Mouse (Mus musculus): ENCODE data around the gene Ptger4. TPM values are rescaled to one million over a fixed set of nuclear protein-coding genes. Genes with fewer than 3 reads are reported as not detected.

Gene Ptger4
- total and polyA plus RNA-seq, 3 experiments = 4.4 to 6.5 (median 4.7) TPM

GRCm38 (mm10) chr15:5240360-5240759 is 3.6 kb downstream of the Ptger4 start:
- H3K79me2 ChIP-seq (replicated peaks; ENCODE audit: control insufficient read depth, extremely low read depth, insufficient read depth, poor library complexity, severe bottlenecking) = peaks cover 12% of the 10 kb centered on the region
- H3K36me3 ChIP-seq (replicated peaks in 1 of 2; ENCODE audit: control insufficient read depth in 1 of 2, insufficient read depth in 1 of 2, low read length in 1 of 2) = peaks cover 0 to 6% of the 10 kb centered on the region in 2 experiments
- H3K27me3 ChIP-seq (replicated peaks) = no peaks in the 10 kb centered on the region
- no peak overlapping the region for H3K9ac ChIP-seq (ENCODE audit: insufficient read depth, low read depth)
- peak overlapping the region; percentile 72 for H3K4me2 ChIP-seq (ENCODE audit: insufficient read depth, low read depth, poor library complexity, severe bottlenecking)
- H3K4me1 ChIP-seq (ENCODE audit: control insufficient read depth in 1 of 2, insufficient read depth in 2 of 2) = peaks cover 15 to 55% of the 10 kb centered on the region in 2 experiments; a peak in 3 of 4 replicates
- TF ChIP-seq RCOR1 (conservative IDR thresholded peaks at IDR 0.05; ENCODE audit: low read depth, low read length) (no peak), JUN (IDR thresholded peaks at IDR 0.05; ENCODE audit: insufficient read depth, low read depth, low read length) (no peak), GABPA (IDR thresholded peaks at IDR 0.05; ENCODE audit: insufficient replicate concordance, low read depth, low read length) (no peak), ZMIZ1 (IDR thresholded peaks at IDR 0.05; ENCODE audit: low read depth, low read length) (no peak), JUND (conservative IDR thresholded peaks at IDR 0.05; ENCODE audit: low read depth, low read length) (no peak), USF2 (conservative IDR thresholded peaks at IDR 0.05; ENCODE audit: low read depth, low read length) (no peak)
- in situ Hi-C loops (cut with MboI; ENCODE audit: low pct_ligation_motif_present, low pct_unique_long_range_greater_than_20kb, low sequenced_read_pairs) = loop anchor here (10.0 to 25.0 kb wide), 4 partner anchors 372 to 972 kb away; no protein-coding TSS in a partner anchor
- dilution Hi-C loops (cut with MboI; ENCODE audit: extremely low pct_ligation_motif_present, extremely low pct_unique_long_range_greater_than_20kb, low sequenced_read_pairs) = no loop called here
- no peak overlapping the region for H3K27ac ChIP-seq (ENCODE audit: insufficient read depth, low read depth)
- no peak for DNase-seq (ENCODE audit: extremely low read depth)
- H3K9me3 ChIP-seq (replicated peaks; ENCODE audit: low read length) = no peaks in the 10 kb centered on the region
- peak overlapping the region in 1 of 3 experiments; percentile 5 for H3K4me3 ChIP-seq (replicated peaks in 1 of 3; ENCODE audit: low read depth in 2 of 3, low read length in 2 of 3, poor library complexity in 1 of 3)

- no peak overlapping the region for H3K27ac ChIP-seq (ENCODE audit: insufficient read depth, low read depth)
- H3K9ac ChIP-seq (ENCODE audit: insufficient read depth, low read depth) = no peak overlapping the region
- DNase-seq (ENCODE audit: extremely low read depth) = no peak
- H3K79me2 ChIP-seq (replicated peaks; ENCODE audit: control insufficient read depth, extremely low read depth, insufficient read depth, poor library complexity, severe bottlenecking) = peaks cover 12% of the 10 kb centered on the region
- no peaks in the 10 kb centered on the region for H3K9me3 ChIP-seq (replicated peaks; ENCODE audit: low read length)
- peaks cover 0 to 11% of the 10 kb centered on the region in 2 experiments for H3K36me3 ChIP-seq (replicated peaks in 1 of 2; ENCODE audit: control insufficient read depth in 1 of 2, insufficient read depth in 1 of 2, low read length in 1 of 2)
- TF ChIP-seq MXI1 (IDR thresholded peaks at IDR 0.05; ENCODE audit: low read depth, low read length) (peak; percentile 32; the same call in 1 of the 2 replicates), USF1 (IDR thresholded peaks at IDR 0.05; ENCODE audit: low read depth, low read length) (no peak), CHD1 (IDR thresholded peaks at IDR 0.05; ENCODE audit: low read depth, low read length) (0 out of 2 replicates have a peak, but pooled peaks have one; percentile 10)
- H3K4me3 ChIP-seq (replicated peaks in 1 of 3; ENCODE audit: low read depth in 2 of 3, low read length in 2 of 3, poor library complexity in 1 of 3) = peak overlapping the region in 1 of 3 experiments; percentile 5
- no peaks in the 10 kb centered on the region for H3K27me3 ChIP-seq (replicated peaks)
- peak overlapping the region; percentile 72 for H3K4me2 ChIP-seq (ENCODE audit: insufficient read depth, low read depth, poor library complexity, severe bottlenecking)
- in situ Hi-C loops (cut with MboI; ENCODE audit: low pct_ligation_motif_present, low pct_unique_long_range_greater_than_20kb, low sequenced_read_pairs) = loop anchor here (10.0 to 25.0 kb wide), 4 partner anchors 372 to 972 kb away; no protein-coding TSS in a partner anchor
- peaks cover 15 to 55% of the 10 kb centered on the region in 2 experiments; a peak in 3 of 4 replicates for H3K4me1 ChIP-seq (ENCODE audit: control insufficient read depth in 1 of 2, insufficient read depth in 2 of 2)
- dilution Hi-C loops (cut with MboI; ENCODE audit: extremely low pct_ligation_motif_present, extremely low pct_unique_long_range_greater_than_20kb, low sequenced_read_pairs) = no loop called here
Observed at GRCm38 (mm10) chr15:5239901-5240300, 4.1 kb downstream of the Ptger4 start.

GRCm38 (mm10) chr15:5239361-5239760 is 4.6 kb downstream of the Ptger4 start:
- no peak overlapping the region for H3K9ac ChIP-seq (ENCODE audit: insufficient read depth, low read depth)
- dilution Hi-C loops (cut with MboI; ENCODE audit: extremely low pct_ligation_motif_present, extremely low pct_unique_long_range_greater_than_20kb, low sequenced_read_pairs) = no loop called here

More at GRCm38 (mm10) chr15:5239361-5239760, 4.6 kb downstream of the Ptger4 start:
- Histone ChIP-seq H3K4me3 (replicated peaks in 1 of 3; ENCODE audit: low read depth in 2 of 3, low read length in 2 of 3, poor library complexity in 1 of 3) (peak overlapping the region in 1 of 3 experiments; percentile 15), H3K27ac (ENCODE audit: insufficient read depth, low read depth) (no peak overlapping the region), H3K36me3 (replicated peaks in 1 of 2; ENCODE audit: control insufficient read depth in 1 of 2, insufficient read depth in 1 of 2, low read length in 1 of 2) (peaks cover 3 to 16% of the 10 kb centered on the region in 2 experiments), H3K4me1 (ENCODE audit: control insufficient read depth in 1 of 2, insufficient read depth in 2 of 2) (peaks cover 15 to 52% of the 10 kb centered on the region in 2 experiments; a peak in 3 of 4 replicates), H3K9me3 (replicated peaks; ENCODE audit: low read length) (no peaks in the 10 kb centered on the region), H3K4me2 (ENCODE audit: insufficient read depth, low read depth, poor library complexity, severe bottlenecking) (peak overlapping the region; percentile 72), H3K27me3 (replicated peaks) (no peaks in the 10 kb centered on the region), H3K79me2 (replicated peaks; ENCODE audit: control insufficient read depth, extremely low read depth, insufficient read depth, poor library complexity, severe bottlenecking) (peaks cover 12% of the 10 kb centered on the region)
- no peak for DNase-seq (ENCODE audit: extremely low read depth)
- in situ Hi-C loops (cut with MboI; ENCODE audit: low pct_ligation_motif_present, low pct_unique_long_range_greater_than_20kb, low sequenced_read_pairs) = loop anchor here (25.0 kb wide), 3 partner anchors 373 to 973 kb away; no protein-coding TSS in a partner anchor
- TF ChIP-seq MXI1 (IDR thresholded peaks at IDR 0.05; ENCODE audit: low read depth, low read length) (no peak), USF1 (IDR thresholded peaks at IDR 0.05; ENCODE audit: low read depth, low read length) (no peak), ZNF384 (IDR thresholded peaks at IDR 0.05; ENCODE audit: low read depth, low read length) (no peak), JUN (IDR thresholded peaks at IDR 0.05; ENCODE audit: insufficient read depth, low read depth, low read length) (no peak), TBP (conservative IDR thresholded peaks at IDR 0.05; ENCODE audit: low read depth, low read length) (no peak), POLR2AphosphoS2 (IDR thresholded peaks at IDR 0.05; ENCODE audit: low read depth, low read length) (no peak), CHD2 (IDR thresholded peaks at IDR 0.05; ENCODE audit: low read length) (no peak), MAZ (IDR thresholded peaks at IDR 0.05; ENCODE audit: low read depth, low read length) (no peak), ZKSCAN1 (IDR thresholded peaks at IDR 0.05; ENCODE audit: borderline replicate concordance, low read depth, low read length) (no peak), JUND (conservative IDR thresholded peaks at IDR 0.05; ENCODE audit: low read depth, low read length) (no peak), KAT2A (IDR thresholded peaks at IDR 0.05; ENCODE audit: insufficient replicate concordance, low read length) (no peak), POLR2A (IDR thresholded peaks at IDR 0.05; ENCODE audit: low read depth, low read length) (no peak), NELFE (IDR thresholded peaks at IDR 0.05; ENCODE audit: low read depth, low read length) (no peak), ETS1 (conservative IDR thresholded peaks at IDR 0.05; ENCODE audit: low read depth, low read length) (no peak), CHD1 (IDR thresholded peaks at IDR 0.05; ENCODE audit: low read depth, low read length) (no peak)
